Mouse (Mus musculus) frontal cortex, postnatal 14 days (tissue): Measurements from ENCODE around the gene Scgb1b20.
"Not testable (repeated sequence)": the region's sequence is repeated elsewhere in the genome, so short reads cannot be mapped to it uniquely, and the experiment has no call there.

Source experiments
- DNase-seq, 2 experiments: peaks; one replicate each; pipeline ENCODE4 v3.0.0; 2022; ENCODE audit warnings: low spot score in 2 of 2

Gene Scgb1b20

DNA sequence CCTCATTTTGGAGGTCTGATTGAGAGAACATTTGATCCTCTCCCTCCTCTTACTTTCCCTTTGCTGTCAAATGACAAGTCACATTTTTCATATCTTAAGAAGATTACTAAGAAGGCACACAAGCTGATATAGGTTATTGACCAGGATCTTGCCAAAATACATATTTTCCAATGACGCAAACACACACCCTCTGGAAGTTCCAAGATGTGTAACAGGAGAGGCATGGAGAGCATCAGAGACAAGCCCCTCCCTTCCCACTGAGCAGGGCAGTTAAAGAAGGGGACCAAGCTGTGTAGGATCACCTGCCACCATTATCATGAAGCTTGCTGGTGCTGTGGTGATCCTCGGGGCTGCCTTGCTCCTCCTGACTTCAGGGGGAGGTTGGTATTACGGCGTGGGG lies at the start of gene Scgb1b20:
TSS of gene Scgb1b20 (plus strand) at position 301 of the 400 bp plus-strand sequence.
- DNase-seq = not testable (repeated sequence)

DNA sequence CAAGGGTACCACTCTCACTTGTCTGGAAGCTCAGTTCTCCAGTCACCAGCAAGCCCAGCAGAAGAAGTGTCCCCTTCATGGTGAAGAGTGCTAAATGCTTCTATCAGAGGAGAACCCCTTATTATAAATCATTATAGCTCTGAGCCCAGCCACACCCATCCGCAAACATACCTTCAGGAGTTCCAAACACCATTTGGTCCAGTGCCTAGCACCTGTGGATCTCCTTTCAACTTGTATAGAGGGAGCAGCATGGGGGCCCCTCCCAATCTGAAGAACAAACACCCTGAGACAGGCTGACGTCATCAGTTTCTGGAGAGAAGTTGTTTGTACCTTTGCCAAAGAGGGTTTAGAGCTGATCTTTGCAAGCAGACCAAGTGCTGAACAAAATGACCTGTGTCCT lies 6.8 kb upstream of the Scgb1b20 start, which contains the start of gene Scgb2b20:
TSS of gene Scgb2b20 (minus strand) at position 101 of the 400 bp plus-strand sequence.
- DNase-seq = not testable (repeated sequence)

DNA sequence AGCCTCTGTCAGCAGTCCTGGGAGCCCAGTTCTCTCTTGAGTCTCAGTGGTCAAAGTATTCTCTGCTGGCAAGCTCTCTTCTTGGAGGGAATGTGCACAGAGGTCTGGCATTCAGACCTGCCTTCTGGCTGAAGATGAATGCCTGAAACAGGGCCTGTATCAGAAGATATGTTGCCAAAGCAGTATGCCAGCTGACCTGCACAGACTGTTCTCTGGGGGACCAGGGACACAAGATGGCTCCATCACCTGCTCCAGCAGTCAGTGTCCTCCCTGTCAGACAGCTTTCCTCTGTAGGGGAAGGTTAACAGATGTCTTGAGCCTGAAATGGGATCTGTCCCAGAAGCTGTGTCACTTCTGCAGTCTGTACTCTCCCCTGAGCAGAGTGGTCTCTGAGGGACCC lies 26.7 kb downstream of the Scgb1b20 start:
- not testable (repeated sequence) for DNase-seq

DNA sequence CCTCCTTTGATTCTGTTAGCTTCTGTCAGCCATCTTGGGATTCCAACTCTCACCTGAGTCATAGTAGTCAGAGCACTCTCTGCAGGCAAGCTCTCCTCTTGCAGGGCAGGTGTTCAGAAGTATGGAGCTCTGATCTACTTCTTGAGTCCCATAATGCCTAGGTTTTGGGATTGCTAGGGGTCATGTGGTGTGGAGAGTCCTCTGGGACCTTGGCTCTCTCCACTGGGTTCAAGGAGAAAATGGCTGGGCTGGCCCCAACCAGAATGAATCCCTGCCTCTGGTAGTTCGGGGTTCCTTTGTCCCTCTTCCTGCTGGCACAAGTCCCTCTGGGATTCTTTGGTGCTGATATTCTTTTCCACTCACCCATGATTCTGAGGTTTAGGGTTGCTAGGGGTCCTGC lies 28.6 kb downstream of the Scgb1b20 start:
- DNase-seq = no peak

DNA sequence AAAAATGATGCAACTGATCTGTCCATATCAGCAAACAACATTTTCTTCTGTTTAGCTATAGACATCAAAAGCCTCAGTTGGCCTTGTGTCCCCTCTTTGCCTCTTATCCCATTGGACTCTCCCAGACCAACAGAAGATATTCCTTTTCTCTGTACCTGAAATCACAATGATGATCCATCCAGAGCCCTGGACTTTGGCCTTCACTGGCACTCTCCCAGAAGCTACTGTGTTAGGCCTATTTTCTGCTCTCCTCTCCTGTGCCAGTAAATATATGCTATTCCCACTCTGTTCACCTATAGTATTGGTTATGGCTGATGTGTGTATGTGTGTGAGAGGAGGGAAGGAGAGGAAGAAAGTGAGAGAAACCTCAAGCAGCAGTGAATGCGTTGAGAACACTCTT lies 36.6 kb downstream of the Scgb1b20 start:
- not testable (repeated sequence) for DNase-seq
